Mouse (Mus musculus): ENCODE measurements around the gene Gng7.

GRCm38 (mm10) chr10:80951761-80952390 is 62.9 kb downstream of the Gng7 start:
- no peak for TF ChIP-seq CTCF (IDR thresholded peaks at IDR 0.05)
- no peak for TF ChIP-seq EP300 (IDR thresholded peaks at IDR 0.05; ENCODE audit: insufficient read depth, low read depth, low read length)
- no peak for TF ChIP-seq POLR2A (IDR thresholded peaks at IDR 0.05; ENCODE audit: insufficient read depth, low read depth, low read length)
